Mouse (Mus musculus) lung, postnatal 10 days (tissue): ENCODE results near the gene Smtn.

Source experiments
- DNase-seq: peaks from one replicate; pipeline ENCODE4 v3.0.0; 2021

Gene Smtn

DNA sequence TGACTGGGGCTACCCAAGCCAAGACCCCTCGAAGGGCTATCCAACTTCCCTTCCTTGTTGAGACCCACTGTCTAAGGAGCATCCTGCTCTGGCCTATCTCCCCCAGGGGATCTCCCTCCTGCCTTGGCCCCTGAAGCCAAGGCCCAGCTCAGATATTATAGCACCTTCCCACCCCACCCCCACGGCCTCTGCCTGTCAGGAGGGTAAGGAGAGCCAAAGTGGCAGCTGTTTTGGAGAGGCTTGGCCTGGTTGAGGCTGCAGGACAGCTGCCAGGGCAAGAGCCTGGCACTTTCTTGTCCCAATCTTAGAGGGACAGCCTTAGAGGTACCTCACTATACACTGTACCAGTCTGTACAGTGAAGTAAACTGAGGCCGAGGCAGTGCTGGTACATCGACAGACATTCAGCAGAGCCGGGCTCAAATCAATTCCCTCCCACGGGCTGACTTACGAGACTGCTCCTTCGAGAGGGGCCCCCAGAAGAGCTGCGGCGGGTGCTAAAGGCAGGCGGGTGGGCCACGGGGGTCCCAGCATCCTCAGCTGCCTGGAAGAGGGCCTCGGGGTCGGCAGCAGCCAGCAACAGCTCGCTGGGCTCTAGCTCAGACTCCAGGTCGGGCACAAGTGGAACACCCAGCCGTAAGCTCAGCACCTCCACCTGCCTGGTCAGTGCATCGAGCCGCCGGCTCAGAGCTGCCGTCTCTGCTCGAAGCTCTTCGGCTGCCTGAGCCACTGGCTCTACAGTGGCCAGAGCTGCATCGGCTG is 13.3 kb downstream of the Smtn start:
- DNase-seq, result no peak

DNA sequence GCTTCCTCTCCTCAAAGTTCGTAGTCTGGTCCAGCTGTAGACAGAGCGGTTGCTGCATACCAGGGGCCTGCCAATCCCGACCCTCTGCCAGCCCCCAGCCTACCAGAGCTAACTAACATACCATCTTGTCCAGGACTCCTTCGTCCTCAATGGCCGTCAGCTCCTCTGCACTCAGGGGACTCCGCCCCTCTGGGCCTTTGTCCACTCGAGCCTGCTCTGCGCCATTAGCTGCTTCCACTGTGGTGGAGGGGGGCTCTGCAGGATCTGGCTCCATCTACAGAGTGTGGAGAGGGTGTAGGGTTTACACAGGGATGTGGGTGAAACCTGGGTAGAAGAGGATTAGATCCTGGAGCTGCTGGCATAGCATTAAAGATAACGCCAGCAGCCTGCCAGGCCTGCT is 14.2 kb downstream of the Smtn start:
- DNase-seq, result no peak

GRCm38 (mm10) chr11:3525560-3525959 is 14.9 kb downstream of the Smtn start:
- DNase-seq, result no peak

DNA sequence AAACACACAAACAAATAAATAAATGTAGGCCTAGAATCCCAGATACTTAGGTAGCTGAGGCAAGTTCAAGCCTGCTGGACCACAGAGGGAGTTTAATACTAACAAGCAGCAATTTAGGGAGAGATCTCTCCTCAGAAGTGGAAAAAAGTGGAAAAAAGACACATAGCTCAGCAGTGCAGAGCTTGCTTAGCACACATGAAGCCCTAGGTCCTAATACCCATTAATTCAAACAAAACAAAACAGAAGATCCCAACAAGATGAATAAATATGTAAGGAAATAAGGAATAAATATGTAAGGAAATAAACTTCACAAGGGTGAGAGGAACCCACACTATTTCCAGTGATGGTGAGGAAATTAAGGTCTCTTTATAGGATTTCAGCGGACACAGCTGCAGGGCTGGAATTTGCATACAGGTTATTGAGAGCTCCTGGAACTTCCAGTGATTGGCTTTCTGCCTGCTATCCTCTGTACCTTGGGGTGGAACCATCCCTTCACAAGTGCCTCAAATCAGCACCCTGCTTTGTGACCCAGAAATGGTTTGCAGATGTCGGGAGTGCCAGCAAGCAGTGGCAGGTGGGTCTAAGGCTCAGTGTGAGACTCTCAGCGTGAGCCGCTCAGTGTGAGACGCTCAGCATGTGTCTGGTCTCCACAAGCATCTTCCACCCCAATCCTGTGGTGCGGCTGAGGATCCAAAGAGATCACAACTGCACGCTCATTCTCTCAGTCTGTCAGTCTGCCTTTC is 16.4 kb downstream of the Smtn start:
- DNase-seq, result no peak

- no peak for DNase-seq
Measured at GRCm38 (mm10) chr11:3522285-3523000, 18.0 kb downstream of the Smtn start.

DNA sequence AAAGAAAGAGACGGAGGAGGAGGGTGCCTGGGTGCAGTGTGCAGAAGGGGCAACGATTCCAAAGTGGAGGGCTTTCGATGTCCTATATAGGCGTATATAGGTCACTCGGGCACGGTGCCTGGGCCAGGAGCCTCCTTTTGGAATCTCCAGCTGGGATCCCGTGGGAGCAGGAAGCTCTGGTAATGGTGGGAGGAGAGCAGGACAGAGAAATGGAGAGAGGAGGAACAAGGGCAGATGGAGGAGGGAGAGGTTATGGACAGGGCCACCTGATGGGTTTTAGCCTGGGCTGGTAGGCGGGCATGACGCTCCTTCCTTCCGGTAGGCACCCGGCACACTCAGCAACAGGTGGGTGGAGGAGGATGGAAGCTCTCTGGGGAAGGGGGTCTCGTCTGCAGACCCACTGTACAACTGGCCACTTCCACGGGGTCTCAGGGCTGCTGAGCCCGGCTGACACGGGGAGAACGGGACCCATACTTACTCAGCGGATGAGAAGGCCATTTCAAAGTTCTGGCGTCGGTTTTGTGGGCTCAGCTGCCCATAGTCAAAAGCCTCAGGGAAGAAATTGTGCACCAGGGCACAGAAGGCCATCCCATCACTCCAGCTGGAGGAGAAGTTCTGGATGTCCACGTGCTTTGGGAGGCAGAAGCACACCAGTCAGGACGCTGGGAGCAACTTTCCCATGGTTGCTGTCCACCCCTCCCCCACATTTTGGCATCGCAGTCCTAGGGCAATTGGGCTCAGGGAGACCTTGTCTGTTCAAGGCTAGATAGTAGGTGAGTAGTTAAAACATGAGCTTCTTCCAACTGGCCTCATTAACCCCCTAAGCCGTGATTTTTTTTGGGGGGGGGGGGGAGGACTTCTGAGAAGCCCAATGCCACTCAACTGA is 18.8 kb downstream of the Smtn start:
- DNase-seq, result no peak

DNA sequence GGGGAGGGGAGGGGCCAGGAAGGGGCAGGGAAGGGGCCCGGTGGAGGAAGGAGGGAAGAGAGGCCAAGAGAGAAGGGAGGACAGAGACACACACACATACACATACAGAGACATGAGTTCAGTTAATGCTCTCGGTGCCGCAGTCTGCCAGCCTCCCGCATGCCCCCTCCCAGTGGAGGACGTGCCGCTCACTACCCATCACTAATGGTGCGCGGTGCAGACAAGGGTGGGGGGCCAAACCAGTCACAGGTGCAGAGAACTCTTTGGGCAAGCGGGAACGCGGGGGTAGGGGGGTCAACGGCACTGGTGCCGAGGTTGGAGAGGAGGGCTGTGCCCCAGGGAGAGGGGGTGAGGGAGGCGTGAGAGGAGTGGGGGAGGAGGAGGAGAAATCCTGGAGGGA is 19.5 kb downstream of the Smtn start:
- no peak for DNase-seq

- no peak for DNase-seq
Measured at GRCm38 (mm10) chr11:3519756-3520398, 20.5 kb downstream of the Smtn start.

DNA sequence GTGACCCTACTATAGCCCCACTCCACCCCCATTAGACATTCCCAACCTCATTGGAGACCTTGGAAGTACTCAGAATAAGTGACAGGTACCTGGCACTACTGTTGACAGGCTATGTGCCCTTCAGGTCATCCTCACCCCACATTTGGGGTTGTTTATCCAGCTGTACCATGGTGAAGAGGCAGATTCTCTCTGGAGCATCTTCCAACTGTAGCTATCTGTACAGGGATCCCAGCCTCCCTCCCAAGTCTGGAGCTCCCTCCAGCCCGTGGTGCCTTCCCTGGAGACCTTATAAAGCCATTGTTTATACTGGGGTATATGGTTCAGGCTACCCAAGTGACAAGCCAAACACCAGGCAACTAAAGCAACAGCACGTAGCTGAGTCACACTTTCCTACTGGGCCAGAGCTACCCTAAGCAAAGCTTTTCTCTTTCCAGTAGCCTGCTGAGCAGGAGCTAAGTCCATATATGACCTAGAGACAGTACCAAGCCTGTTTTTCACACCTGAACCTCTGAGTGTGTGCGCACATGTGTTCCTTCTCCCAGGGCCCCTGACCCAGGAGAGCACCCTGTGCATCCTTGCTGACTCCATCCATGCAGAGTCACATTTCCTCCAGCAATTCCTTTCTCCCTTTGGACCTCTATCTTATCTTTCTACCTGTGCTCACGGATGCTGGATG is 21.2 kb downstream of the Smtn start:
- no peak for DNase-seq

DNA sequence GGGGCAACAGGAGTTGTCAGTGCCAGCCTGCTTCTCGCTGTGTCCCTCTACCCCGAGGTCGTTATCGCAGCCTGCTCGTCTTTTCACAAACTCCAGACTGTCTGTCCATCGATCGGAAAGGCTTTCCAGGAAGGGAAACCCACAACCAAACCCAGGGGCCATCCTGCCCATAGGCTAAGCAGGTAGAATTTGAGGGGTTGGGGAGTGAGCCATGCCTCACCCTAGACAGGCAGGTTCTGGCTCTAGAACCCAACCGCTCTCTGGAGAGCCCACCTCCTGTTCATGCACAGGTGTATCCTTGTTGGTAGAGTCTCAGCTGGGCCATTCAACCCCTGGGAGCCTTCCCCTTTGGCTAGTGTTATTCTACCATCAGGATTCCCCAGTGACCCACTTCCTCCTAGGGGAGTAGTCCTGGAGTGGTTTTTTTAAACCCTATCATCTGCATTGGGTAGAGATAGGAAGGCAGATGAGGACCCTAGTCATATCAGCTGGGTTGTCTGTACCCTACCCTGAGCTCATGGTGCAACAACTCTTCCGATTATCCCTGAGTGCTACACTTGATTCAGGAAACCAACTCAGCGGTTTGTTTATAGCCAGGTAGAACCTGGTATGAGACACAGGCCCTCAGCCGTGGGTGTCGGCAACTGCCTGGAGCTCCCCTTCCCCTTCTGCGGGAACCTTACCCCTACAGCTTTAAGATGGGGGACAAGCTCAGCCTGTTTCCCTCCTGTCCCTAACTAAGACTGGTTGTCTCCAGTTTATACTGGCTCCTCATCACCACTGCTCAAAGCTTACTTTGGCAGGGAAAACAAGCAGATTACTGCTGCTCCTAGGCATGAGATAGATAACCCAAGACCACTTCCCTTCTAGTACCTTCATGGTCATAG is 22.3 kb downstream of the Smtn start:
- no peak for DNase-seq

DNA sequence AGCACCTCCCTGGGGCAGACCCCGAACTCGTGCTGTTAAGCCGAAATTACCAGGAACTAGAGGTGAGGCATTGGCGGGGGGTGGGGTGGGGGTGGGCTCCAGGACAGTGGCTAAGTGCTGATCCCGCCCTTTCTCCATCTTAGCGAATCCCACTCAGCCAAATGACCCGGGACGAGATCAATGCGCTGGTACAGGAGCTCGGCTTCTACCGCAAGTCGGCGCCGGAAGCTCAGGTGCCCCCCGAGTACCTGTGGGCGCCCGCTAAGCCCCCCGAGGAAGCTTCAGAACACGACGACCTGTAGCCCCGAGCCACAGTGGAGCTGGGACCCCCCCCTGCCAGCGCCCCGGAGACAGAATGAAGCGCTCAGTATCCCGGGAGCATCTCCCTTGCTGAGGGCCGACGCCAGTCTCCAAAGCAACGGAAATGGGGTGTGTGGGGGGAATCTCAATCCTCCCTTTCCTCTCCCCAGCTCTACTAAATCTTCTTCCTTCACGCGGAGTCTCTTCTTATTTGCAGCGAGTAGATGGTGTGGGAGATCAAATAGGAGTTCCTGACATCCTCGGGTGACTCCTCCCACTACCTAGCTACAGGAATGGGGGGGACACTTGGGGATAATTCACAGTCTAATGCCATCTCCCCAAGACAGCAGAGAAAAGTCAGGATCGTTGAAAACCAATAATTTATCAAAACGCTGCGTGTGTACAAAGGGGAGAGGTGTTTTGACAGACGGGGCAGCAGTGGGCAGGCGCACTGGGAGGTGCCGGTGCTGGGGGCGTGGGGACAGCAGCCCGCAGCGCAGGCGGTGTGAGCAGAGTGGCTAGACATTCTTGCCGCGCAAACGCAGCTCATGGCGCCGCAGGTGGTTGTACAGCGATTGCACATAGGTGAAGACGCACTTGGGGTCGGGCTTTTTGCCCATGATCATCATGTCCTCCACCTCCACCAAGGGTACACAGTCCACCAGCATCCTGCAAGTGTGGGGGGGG is 23.3 kb downstream of the Smtn start:
- peak; percentile 63 for DNase-seq

DNA sequence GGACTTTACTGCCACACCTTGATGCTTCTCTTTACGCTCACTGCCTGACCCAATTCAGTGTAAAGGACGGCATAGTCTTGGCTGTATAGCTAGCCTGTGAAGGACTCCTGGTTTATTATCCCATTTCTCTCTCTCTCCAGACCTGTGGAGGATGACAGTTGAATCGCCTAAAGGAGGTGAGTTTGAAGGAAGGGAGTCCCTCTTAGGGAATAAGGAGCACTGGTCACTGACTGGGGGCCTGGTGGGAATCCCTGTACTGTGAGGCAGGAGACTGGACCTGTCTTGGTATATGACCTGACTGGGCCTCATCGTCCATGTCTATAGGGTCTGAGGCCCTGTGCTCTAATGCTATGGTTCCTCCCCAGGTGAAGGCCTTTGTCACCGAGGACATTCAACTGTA is 24.3 kb downstream of the Smtn start:
- DNase-seq, result no peak

- DNase-seq, result no peak
Measured at GRCm38 (mm10) chr11:3515637-3516036, 24.8 kb downstream of the Smtn start.

DNA sequence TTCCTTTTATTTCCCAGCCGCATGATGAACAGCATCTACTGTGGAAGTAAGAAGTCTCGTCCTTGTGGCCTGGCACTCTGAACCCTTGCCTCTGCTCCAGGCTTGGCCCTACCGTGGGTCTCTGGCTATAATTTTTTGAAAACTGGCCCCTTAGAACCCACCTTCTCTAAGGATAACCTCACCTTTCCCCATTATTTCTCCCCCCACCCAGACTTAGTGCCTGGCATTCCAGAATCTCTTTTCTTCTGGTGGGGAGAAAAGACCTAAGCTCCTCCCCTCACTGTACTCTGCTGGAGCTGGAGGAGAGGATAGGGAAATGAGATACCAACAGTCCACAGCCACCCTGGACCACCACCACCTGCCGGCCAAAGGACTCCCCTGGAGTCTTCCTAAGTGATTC is 25.2 kb downstream of the Smtn start:
- no peak for DNase-seq

- peak; percentile 93 for DNase-seq
Measured at GRCm38 (mm10) chr11:3514529-3515054, 25.8 kb downstream of the Smtn start, which contains the start of gene Selenom. Selenom (plus strand) TSS chr11:3514684.

DNA sequence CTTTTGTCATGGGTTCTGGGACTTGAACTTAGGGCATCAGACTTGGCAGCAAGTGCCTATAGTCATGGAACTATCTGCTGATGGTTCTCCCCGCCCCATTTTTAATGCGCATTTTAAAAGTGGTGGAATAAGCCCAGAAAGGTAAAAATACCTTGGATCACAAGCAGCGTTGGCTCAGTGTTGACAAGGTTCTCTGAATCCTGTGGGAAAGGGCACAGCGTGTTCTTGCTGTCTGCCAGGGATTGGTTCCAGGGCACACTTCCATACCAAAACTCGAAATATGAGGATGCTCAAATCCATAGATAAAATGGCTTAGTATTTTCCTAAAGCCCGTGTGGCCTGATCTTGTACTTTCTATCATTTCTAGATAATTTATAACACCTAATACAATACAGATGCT is 27.1 kb downstream of the Smtn start:
- no peak for DNase-seq

DNA sequence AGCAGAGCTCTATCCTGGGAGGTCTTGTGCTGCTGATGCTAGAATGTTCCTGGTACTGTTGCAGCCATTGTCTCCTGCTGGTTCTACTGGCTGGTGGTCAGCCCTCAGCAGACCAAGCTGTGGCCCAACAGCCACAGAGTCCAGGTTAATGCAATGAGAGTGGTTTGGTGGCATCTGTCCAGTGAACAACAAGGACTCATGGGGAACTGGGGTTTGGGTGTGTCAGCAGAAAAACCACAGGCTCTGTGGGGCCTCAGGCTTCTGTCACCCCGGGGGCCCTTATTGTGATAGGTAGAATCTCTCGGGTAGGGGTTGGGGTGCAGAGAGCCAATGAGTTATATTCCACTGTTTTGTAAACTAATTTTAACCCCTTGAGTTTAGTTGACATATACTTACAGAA is 30.1 kb downstream of the Smtn start:
- DNase-seq, result no peak

DNA sequence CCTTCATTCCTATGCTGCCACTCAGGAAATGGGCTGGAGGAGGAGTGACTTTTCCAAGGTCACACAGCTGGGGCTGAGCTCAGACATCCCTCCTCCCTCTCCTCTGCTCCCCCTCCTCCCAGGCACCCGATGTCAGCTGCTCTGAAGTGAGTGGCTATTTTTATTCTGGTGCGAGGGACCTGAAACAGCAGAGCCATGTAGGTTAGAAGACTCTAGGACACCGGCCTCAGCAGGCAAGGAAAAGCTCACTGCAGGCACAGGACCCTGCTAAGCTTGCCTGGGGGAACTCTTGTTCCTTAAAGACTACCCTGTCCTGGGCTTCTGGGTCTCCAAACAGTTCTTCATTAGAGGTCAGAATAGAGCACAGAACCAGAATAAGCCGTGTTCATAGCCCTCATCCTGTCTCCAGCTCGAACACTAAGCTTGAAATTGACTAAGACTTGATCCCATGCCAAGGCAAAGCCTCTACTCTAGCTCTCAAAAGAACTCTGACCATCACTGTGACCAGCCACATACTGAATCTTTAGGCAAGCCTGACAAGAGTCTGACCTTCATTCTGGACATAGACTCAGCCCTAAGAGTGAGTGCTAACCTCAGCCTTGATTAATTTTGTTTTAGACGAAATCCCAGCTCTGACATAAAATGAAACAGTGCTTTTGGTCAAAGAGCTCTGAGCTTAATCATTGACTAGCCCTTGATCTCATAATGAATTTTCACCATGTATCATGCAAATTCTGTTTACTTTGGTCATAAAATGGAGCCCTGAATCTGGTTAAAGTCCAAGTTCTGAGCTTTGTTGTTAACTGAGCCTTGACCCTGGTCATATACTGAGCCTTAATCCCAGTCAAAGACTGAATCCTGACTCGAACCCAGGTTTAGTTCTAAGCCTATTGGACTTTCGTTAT is 31.0 kb downstream of the Smtn start:
- DNase-seq, result no peak
